Mouse (Mus musculus) spleen, adult 18-20 months (tissue): Measurements from ENCODE around the gene Rpa2.
A peak's percentile ranks its signal among the peaks of the same experiment; 100 is the strongest.
"Not testable (repeated sequence)": the region's sequence is repeated elsewhere in the genome, so short reads cannot be mapped to it uniquely, and the experiment has no call there.

Source experiments
- DNase-seq, 2 experiments: peaks; one replicate each; pipeline ENCODE4 v3.0.0; 2022; ENCODE audit warnings: mixed read lengths in 2 of 2

The Rpa2 gene

GRCm38 (mm10) chr4:132767914-132768876 is at the start of gene Rpa2:
Gene Rpa2 (plus strand): TSS chr4:132768332.
- DNase-seq, result peak; percentile 92 to 97

DNA sequence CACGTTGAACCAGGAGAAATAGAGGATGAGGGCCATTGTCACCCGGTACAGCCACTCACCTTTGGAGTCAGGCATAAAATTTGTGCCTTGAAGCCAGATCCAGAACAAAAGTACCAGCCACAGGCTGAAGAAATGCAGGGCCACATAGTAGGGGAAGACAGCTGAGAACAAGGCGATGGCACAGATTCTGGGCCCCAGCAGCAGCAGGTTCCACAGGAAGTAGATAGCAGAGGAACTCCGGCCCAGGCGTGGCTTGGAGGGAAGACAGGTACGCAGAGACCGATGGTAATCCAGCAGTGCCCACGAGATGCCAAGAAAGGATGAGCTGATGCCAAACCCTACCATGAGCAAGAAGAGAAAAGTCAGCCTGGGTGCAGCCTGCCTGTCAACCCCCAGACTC is 39.9 kb upstream of the Rpa2 start:
- no peak for DNase-seq

GRCm38 (mm10) chr4:132731616-132732015 is 36.5 kb upstream of the Rpa2 start:
- no peak for DNase-seq

DNA sequence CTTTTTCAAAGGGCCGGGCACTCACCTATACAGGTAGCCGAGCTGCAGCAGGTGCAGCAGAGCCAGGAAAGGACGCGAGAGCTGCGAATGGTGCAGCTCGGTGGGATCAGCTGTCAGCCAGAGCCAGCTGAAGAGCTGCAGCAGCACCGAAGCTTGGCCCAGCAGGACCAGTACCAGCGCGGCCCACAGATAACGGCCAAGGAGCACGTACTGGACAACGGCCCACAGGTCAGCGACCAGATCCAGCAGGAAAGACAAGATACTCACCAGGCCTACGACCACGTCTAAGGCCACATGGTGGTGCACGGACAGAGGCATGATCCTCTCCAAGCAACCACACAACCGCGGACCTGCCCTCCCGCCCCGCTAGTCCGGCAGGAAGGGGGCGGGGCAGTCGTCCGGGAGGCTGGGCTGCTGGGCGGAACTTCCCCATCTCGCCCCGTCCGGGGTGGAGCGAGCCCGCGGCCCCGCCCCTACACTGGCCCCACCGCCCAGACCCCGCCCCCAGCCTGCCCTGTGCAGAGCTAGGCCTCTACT is 35.9 kb upstream of the Rpa2 start, which contains the start of gene Xkr8:
Xkr8 (minus strand) TSS at position 399 of the 537 bp plus-strand sequence.
- DNase-seq, result peak; percentile 89 to 97

- DNase-seq, result no peak
Observed at GRCm38 (mm10) chr4:132733071-132733770, 34.9 kb upstream of the Rpa2 start.

GRCm38 (mm10) chr4:132734766-132735165 is 33.4 kb upstream of the Rpa2 start:
- no peak for DNase-seq

GRCm38 (mm10) chr4:132735389-132735788 is 32.7 kb upstream of the Rpa2 start:
- no peak for DNase-seq

DNA sequence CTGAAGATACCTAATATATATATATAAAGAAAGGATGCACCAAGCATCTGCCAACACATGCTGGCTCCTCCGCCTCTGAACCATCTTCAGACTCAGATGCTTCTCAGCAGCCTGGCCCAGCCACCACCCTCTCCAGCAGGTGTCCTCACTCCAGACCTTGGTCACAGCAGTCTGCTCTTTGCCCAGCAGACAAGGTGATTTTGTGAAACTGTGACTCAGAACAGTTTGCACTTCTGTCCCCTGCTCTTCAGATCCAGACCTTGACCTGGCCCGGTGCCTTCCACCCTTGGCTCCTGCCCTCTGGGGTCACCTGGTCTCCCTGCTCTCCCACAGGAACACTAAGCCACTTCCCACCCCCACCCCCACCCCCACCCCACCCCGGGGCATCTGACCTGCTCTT is 32.2 kb upstream of the Rpa2 start:
- no peak for DNase-seq

GRCm38 (mm10) chr4:132737154-132737553 is 31.0 kb upstream of the Rpa2 start:
- not testable (repeated sequence) for DNase-seq

DNA sequence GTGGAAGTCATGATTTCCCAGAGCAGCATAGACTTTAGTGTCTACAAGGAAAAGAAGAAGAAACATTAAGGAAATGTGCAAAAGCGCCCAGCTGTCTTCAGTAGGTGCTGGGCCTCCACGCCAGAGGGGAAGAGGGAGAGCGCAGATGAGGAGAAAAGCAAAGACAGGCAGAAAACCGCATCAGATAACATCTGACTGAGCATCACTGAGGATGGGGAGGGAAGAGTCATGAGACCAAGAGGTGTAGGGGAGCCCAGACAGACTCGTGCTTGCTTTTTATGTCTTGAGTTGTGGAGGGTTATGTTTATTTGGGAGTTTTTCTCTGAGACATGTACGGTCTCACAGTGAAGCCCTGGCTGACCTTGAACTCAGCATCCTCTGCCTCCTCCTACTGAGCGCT is 26.6 kb upstream of the Rpa2 start:
- no peak for DNase-seq

GRCm38 (mm10) chr4:132743992-132744911 is 23.9 kb upstream of the Rpa2 start:
- no peak for DNase-seq

- no peak for DNase-seq
Observed at GRCm38 (mm10) chr4:132746911-132747517, 21.1 kb upstream of the Rpa2 start.

GRCm38 (mm10) chr4:132747664-132748259 is 20.4 kb upstream of the Rpa2 start:
- peak; percentile 42 to 55 for DNase-seq

DNA sequence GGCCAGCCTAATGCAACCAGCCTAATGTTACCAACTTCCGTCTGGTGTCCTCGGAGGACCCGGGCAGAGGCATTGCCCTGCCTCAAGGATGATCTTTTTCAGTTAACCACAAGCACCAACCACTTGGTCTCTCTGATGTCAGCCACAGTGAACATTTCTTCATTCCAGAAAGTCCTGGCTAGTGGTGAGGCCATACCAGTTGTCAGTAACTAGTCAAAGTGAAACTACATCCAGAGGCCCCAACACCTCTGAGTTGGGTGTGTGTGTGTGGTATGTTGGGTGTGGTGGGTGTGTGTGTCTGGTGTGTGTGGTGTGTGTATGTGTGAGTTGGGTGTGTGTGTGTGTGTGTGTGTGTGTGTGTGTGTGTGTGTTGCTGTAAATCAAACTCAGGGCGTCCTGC is 19.4 kb upstream of the Rpa2 start:
- no peak for DNase-seq

DNA sequence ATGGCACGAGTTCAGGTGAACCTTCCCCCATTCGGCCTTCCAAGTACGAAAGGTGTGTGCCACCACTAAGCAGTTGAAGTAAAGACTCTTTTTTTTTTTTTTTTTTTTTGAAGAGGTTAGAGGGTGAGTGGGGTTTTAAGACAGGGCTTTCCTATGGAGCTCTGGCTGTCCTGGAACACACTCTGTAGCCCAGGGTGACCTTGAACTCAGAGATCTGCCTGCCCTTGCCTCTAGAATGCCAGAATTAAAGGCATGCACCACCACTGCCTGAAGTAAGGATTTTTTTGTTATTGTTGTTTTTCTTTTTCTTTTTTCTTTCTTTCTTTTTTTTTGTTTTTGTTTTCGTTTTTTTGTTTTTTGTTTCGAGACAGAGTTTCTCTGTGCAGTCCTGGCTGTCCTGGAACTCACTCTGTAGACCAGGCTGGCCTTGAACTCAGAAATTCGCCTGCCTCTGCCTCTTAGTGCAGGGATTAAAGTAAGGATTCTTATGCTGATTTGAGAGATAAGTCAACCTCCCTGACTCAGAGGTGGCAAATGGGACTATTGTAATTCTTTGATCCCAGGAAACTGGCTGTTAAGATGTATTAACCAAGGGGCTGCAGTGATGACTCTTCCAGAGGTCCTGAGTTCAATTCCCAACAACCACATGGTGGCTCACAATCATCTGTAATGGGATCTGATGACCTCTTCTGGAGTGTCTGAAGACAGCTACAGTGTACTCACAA is 18.7 kb upstream of the Rpa2 start:
- DNase-seq, result no peak

- no peak for DNase-seq
Observed at GRCm38 (mm10) chr4:132752992-132753391, 15.1 kb upstream of the Rpa2 start.

DNA sequence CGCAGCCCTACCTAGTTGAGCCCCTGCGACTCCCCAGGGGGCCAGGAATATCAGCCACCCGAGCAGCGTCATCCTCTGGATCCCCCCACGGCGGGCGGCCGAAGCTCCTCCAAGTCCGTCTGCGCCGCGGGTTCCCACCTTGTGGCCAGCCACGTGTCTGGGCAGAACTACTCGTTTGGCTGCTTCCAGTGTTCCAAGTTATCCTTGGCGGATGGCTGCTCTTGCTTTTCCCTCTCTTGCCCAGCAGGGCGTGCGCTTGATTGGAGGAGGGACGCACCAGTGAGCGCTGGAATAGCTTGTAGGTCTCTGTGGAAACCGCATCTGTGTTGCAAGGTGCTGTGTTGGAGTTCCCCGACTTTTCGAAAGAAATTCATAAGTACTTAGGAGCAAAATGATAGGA is 11.2 kb upstream of the Rpa2 start, which contains the start of gene Smpdl3b:
Smpdl3b (minus strand) TSS at position 279 of the 400 bp plus-strand sequence.
- peak in 1 of 2 experiments; percentile 33 for DNase-seq

DNA sequence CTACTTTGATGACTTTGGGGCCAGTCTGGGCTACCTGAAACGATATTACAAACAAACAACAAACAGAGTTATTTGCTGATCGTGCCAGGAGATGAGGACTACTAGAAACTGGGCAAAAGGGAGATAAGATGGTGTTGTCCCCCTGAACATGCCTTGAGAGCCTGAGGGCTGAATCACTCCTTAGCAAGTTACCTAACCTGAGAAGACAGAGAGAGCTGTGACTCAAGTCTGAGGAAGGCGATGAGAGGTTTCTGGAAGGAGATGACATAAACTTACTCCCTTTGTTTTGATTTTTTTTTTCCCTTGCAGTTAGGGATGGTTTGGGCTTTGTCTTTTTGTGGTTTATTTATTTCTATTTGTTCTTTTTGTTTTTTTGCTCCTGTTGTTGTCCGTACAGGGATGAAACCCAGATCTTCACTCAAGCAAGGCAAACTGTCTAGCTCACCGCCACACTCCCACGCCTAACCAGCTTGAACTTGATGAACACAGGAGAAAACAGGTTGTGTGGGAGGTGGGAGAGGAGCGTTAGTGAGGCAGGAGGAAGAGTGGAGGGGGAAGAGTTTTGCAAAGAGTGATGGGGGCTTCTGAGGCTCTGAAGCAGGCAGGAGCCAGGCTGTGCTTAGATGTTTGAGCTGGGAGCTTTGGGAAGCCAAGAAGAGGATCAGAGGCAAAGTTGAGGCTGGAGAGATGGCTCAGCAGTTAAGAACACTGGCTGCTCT is 10.3 kb upstream of the Rpa2 start:
- DNase-seq, result no peak

DNA sequence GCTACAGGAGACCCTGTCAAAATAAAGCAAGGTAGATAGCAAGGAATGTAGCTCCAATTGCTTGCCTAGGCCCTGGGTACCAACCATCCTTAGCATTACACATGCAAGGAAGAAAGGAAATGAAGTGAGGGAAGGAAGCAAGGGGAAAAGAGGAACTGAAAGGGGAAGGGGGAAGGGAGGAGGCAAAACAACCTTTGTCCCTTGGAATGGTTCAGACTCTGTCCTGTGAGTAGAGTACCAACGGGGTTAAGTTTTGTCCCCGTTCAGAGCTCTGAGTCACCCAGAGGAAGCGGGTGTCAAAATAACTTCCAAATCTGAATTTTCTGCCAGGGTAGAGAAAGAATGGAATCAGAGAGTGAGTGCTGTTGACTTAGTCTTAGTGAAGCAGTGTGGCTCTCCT is 7.8 kb upstream of the Rpa2 start:
- no peak for DNase-seq

- no peak for DNase-seq
Observed at GRCm38 (mm10) chr4:132762602-132763001, 5.5 kb upstream of the Rpa2 start.
